Mouse (Mus musculus): ENCODE data around the gene Pip5k1c.

Pip5k1c gene

DNA sequence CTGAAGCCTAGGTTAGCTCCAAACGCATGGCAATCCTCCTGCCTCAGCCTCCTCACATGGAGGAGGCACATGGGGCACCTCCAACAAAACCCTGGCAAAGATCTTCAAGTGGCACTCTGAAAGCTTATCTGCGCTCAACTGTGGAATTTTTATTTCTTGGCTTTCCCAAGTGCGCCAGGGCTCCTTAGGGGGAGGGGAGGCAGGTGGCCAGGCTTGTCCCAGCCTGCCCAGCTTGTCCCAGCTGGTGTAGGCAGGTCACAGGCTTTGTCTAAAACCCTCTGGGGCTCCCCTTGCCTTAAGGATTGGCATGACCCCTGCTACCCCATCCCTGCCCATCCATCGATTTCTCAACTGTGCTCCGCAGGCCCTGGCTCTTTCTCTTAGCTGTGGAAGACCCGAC is 8.6 kb upstream of the Pip5k1c start:
- DNase-seq (ENCODE audit: low spot score) = no peak

DNA sequence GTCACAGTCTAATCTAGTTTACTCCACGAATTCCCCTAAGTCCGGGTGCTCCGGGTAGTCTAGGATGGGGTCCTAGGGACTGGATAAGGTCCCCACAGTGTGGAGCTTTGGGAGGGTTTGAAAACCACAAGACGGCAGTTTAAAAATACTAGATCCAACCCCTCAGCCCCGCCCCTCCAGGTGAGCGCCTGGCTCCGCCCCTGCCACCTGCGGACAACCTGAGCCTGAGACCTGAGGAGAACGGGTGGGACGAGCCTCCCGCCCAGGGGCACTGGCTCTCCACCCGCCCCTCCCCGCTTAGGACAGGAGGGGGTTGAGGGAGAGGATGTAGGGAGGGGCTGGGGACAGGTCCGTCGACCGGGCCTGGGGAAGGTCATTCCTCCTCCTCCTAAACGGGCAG is 8.0 kb upstream of the Pip5k1c start:
- no peak for DNase-seq (ENCODE audit: low spot score)

DNA sequence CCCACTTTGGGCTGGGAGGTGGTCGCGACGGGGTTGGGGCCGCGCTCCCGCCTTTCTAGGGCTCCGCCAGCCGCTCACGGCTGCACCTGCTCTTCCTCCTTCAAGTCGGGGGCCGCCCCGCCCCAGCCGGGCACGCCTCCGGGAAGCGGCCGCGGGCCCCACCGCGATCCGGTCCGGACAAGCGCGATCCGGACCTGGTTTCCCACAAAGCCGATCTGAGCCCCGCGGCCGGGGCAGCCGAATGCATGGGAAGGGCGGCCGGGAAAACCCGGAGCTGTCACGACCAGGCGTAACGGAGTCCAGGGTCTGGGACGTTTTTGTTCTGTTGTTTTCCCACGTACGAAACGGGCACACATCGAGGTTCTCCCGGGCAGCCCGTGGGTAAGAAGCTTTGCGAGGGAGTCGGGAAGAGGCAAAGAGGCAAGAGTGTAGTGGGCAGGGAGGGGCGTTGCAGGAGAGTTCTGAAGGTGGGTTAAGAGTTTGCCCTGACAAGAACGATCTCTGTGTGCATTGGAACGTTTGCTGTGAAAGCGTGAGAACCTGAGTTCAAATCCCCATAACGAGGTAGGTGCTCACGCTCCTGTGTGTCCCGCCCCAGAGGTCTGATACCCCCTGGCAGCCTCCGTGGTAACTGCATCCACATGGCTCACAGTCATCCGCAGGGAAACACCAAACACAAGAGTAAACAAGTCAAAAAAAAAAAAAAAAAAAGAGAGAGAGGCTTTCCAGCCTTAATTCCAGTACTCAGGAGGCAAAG is 6.9 kb upstream of the Pip5k1c start:
- DNase-seq (ENCODE audit: low spot score) = peak; percentile 94

DNA sequence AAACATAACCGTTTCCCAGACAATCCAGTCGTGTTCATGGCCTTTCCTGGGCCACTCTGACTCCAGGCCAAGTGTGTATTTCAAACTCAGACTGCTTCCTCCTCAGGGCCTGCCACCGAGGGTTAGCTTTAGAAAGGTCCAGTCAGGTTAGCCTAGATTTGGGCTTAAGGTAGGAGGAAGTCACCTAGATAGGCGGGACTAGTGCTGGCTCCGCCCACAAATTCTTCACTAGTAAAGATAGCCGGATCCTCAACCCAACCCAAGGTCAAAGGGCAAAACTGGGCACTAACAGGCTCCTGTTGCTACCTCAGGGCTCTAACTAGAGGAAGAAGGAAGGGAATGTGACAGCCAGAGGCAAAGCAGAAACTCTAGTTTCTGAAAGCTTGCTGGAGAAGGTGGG is 6.2 kb upstream of the Pip5k1c start:
- peak; percentile 56 for DNase-seq (ENCODE audit: low spot score)

DNA sequence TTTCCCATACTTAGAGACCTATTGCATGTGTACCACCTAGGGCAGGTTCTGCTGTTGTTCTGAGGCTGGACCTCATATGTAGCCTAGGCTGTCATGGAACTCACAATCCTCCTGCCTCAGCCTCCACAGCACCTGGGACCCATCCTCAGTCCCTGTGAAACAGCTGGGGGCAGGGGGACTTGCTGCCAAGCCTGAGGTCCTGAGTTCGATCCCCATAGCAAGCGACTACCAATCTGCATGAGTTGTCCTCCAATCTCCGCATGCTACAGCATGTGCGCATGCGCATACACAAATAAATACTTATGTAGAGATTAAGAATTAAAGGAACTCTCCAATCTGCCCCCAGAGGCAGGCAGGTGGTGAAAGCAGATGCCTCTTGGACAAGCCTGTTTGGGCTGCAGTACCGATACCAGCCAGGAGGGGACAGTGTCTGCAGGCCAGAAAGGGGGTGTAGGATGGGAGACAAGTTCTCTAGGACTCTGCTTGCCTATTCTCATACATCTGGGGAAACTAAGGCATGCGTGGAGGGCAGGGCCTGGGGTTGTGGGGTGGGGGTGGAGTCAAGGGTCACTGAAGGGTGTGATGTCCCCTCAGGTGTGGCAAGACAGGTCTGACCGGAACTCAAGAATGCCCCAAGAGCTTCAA is 5.1 kb upstream of the Pip5k1c start:
- DNase-seq (ENCODE audit: low spot score) = peak; percentile 63

DNA sequence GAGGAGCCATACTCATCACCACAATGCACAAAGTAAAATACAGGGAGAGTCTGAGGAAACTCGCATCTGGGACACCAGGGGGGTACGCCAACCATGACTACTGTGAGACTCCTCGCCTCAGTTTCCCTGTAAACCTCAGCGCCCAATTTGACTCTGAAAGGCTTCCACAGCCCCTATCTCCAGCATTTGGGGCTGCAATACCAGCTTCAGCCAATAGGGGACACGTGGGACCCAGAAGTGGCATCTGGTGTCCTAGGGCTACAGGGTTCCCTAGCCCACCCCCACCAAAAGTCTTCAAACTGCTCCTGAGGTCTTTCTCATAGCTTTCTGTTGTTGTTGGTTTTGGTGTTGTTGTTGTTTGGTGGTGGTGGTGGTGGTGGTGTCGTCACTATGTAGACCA is 4.2 kb upstream of the Pip5k1c start:
- DNase-seq (ENCODE audit: low spot score) = no peak

DNA sequence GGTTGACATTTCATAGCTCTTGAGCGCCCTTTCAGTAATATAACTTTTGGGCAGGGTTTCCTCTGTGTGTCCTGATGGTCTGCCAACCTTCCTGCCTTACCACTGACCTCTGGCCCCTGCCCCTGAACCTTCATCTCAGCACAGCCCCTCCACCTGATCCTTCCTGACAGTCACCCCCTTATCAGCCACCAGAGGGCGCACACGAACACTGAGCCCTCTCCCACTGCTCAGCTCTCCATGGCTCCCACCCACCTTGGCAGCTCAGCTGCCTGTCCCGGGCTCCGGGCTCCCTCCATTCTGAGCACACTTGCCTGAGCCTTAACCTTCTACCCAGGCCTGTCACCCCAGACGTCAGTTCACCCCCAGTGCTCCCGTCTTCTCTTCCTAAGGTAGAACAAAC is 3.5 kb upstream of the Pip5k1c start:
- DNase-seq (ENCODE audit: low spot score) = peak; percentile 62

DNA sequence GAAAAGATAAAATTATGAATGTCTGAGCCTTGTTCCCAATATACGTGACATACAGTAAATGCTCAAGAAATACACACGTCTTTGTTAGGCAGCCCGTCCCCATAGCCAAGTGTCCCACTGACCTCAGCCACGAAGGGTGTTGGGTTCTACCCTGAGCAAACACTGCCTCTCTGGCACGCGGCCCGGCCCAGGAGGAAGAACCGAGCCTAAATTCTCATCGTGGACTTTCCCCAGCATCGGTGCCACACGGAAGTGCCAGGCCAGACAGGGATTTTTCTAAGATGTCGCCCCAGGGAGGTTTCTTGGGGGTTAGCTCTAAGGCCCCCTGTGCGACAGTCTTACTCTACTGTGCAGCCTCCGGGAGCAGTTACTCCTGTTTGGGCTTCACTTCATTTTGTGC is 3.0 kb upstream of the Pip5k1c start:
- peak; percentile 52 for DNase-seq (ENCODE audit: low spot score)

DNA sequence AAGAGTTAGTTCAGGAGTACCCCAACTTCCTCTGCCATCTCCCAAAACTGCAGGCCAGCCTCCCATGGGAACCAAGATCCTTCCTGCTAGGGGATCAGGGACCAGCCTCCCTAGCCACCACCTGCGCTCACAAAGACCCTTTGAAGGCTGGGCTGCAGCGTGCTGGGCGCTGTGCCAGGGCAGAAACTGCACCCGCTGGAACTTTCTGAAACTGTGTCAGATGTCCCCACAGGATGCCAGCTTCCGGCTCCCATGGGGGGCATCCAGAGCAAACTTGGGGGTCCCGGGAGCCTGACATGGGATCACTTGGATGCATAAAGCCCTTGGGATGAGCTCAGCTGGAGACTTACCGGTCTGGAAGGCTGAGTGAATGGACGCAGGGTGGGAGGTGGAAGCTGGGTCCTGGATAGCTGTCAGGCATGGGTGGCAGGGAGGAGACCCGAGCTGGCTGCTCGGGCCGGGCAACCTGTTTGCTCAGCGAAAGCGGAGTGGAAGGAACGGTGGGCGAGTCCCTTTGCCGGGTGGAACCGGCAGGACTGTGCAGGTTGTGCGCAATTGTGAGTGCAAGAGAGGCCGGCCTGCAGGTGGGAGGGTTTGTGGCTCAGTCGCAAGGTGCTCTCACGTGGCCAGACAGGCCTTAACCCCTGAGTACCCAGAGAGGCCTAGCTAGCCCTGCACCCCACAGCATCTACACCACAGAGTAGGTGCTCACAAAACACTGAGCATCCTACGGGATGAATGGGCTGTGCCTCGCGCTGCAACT is 1.9 kb upstream of the Pip5k1c start:
- peak; percentile 45 for DNase-seq (ENCODE audit: low spot score)

DNA sequence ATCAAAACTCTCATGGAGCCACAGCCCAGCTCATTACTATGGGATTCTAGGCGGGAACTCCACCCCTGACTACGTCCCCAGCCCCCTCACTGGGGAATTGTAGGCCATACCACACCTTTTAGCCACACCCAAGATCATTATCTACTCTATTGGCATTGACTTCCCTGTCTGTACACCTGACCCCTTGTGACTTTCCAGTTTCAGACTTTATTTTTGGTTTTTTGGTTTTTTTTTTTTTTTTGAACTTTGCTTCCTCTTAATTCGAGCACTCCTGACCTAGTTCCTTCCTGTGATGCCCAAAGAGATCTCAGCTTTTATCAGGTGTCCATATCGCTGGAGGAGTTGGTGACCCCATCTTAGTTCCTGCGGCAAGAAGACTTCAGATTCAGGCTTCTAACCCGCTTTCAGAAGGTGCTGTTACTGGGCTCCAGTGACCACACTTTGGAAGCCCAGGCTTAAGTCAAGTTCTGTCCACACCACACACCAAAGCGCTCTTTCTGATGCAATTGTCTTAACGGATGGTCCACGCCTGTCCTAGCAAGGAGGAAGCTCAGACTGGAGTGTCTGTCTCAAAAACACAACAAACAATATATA is 1.2 kb upstream of the Pip5k1c start, which contains the start of gene Tjp3:
Tjp3 (minus strand) TSS at position 71 of the 594 bp plus-strand sequence.
- no peak for DNase-seq (ENCODE audit: low spot score)

DNA sequence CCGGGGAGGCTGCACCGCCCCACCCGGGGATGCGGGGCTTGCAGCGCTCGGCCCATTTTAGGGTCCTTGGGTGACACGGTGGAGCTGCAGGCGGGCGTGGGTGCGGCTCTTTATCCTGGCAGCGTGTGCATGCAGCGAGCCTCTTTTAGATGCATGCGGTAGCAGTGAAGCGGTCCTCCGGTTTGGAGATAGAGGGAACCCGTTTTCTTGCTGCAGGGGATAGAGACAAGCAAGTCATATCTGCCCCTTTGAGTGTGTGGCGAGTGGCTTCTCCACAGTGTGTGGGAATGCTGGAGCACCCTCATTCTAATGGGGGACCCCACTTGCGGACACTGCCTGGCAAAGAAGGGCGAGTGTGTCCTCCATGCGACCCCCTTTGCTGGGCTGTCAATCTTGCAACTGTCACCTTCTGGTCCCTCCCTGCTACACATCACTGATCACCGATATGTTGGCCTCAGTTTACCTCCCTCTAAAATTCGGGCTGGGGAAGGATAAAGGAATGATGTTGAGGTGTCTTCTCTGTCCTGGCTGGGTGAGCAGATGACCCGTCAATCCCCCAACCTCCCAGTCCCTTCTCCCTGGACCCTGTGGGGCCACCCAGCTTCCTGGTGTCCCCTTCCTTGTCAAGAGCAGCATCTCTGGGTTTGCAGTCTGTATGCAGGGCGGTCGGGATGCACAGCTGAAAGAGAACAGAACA is 719 bp downstream of the Pip5k1c start:
- no peak for DNase-seq (ENCODE audit: low spot score)

DNA sequence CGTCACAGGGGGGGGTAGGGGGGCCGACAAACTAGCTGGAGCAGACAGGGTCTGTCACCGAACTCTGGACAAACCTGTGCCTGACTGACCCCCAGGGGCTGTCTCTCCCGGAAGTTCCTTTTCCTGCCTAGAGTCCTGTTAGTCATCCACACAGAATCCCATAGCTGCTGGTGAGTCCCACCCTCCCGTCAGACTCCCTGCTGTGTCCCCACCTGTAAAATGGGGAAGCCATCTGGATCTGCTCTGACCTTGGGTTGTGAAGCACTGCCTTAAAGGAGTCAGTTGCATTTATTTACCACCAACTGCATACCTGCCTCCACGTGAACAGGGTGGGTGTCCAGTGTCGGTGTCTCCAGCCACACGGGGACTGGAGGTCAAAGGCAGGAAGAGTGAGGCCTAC is 1.7 kb downstream of the Pip5k1c start:
- no peak for DNase-seq (ENCODE audit: low spot score)

DNA sequence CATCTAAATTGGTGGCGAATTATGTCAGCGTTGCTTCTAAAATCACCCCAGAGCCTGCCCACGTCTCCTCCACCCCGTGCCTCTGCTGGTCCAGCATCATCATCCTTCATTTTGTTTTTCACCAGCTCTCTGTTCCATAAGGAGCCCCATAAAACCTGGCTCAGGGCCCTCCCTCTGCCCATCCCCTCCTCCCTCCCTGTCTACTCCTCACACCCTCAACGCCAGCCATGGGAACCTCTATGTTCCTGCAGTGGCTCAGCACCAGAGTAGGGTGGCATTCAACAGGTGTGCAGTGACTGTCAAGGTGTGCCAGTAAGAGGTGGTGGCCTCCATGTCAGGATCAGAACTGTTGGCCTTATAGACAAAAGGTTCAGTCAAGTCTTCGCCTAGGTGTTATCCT is 2.4 kb downstream of the Pip5k1c start:
- DNase-seq (ENCODE audit: low spot score) = no peak

DNA sequence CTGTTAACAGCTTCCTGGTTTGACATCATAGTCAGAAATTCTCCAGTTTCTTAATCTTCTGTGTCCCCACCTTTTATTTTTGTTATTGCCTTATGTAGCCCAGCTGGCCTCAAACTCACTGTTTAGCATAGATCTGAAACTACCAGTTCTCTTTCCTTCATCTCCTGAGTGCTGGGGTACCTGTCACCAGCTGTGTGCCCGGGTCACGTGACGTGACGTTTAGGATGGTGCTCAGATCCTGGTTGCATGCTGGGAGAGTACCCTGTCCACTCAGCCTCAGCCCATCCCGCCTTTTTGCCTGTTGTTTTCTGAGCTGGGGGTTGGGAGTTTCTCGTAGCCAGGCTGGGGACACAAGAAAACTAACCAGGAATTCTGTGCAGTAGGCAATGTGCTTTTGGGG is 4.5 kb downstream of the Pip5k1c start:
- DNase-seq (ENCODE audit: low spot score) = no peak

DNA sequence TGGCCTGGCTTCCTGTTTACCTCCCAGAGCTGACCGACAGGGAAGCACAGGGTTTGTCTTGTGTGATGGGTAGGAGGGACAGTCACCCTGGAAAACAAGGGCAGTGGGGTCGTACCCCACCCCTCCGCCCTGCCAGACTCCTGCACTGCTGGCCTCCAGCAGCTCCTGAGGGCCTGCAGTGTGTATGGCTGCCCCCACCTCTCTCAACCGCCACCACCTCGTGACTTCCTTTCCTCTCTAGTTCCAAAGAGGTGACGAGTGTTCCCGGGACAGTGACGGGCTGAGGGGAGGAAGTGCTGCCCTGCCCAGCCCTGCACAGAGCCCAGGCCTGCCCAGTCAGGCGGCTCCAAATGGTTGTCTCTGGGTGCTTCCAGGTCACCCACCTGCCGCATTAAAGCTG is 5.1 kb downstream of the Pip5k1c start:
- no peak for DNase-seq (ENCODE audit: low spot score)

DNA sequence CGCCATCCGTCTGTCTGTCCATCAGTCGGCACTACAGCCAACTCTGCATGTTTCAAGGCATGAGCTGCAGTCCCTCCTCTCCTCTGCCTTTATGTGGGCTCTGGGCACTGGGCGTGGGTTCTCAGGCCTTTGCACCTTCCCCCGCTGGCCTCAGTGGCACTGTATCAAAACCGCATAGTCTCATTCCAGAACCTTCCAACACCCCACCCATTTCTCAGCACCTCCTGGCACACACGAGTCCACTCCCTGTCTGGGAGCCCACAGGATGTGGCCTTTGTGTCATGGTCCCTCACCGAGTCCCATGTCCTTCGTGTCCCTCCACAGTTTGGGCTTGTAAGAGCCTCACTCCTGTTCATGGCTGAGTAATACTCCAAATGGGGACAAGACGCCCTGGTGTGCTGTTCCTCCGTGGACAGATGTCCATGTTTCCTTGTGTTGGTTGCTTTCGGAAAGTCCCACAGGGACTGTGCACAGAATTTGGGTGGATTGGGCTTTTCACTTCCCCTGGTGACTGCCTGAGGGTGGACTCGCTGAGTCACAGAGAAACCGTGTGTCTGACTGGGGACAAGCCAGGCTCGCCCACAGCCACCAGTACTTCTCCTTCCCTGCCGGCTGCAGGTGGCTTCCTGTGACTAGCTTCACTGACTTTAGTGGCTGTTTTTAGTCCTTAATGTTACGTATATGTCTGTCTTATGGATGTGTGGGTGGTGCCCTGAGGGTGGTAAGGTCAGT is 5.8 kb downstream of the Pip5k1c start:
- DNase-seq (ENCODE audit: low spot score) = no peak

DNA sequence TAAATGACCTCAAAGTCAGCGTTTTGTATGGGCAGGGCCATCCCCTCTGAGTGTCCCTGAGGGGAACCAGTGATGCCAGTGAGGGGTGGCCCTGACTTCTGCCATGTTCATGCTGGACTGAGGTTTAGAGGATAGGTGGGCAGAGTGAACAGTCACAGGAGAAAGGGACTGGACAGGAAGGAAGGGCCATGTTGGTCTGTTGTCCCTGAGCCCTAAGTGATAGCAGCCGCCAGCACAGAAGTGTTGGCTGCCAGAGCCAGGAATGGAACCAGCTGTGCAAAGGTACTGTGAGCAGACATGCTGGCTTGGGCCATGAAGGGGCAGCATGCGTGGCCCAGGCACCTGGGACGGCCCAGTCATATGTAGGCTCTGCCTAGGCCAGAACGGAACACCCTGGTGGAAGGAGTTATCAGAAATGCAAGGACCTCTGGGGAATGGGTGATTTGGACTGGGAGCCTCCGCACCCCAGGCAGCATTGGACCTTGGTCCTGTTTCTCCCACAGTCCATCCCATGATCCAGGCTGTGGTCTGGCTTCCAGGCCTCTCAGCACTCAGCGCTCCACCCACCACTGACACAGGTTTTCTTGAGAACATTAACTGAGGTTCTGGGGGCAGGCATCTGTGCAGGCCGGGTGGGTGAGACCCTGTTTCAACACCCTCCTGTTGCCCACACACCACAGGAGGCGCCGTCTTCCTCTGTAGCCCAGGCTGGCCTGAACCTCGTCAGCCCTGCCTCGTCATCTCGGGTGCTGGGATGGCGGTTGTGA is 7.0 kb downstream of the Pip5k1c start:
- no peak for DNase-seq (ENCODE audit: low spot score)

DNA sequence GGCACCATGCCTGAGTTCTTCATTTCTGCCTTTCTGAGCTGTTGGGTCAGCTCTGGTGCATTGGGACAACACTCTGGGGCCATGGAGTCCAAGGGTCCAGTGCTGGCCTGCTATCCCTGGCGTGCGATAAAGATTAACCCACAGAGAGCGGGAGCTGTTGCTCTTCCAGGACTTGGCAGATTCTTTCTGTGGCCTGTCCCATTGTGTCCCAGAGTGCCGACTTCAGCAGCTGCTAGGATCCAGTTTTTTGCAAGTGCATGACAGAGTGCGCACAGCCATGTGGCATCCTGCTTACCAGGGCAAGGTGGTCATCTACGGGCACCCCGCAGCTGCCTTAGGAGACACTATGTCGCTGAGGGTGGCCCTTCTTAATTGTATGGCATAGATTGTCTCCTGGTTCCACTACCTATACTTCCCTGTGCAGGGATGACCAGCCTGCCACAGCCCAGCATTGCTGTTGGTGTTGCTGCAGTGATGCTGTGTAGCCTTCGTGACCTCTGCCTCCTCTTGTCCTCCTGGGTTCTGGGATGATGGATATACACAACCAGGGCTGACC is 7.7 kb downstream of the Pip5k1c start:
- DNase-seq (ENCODE audit: low spot score) = no peak

DNA sequence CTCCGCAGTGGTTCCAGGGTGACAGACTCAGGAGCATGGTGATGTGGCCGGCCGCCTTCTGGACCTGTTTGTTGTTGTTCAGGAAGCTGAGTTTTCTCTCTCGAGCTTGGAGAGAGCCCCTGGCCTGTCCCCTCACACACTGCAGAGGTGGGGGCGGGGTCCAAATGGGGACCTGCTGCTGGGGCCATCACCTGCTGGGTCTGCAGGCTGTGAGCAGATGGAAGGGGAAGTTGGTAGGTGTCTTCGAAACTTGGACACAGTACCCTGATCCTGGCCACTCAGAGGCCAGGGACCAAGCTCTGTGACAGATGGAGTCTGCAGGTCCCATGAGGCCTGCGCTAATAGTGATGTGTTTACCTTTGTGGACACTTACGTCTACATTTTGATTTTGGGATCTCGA is 8.6 kb downstream of the Pip5k1c start:
- DNase-seq (ENCODE audit: low spot score) = no peak

DNA sequence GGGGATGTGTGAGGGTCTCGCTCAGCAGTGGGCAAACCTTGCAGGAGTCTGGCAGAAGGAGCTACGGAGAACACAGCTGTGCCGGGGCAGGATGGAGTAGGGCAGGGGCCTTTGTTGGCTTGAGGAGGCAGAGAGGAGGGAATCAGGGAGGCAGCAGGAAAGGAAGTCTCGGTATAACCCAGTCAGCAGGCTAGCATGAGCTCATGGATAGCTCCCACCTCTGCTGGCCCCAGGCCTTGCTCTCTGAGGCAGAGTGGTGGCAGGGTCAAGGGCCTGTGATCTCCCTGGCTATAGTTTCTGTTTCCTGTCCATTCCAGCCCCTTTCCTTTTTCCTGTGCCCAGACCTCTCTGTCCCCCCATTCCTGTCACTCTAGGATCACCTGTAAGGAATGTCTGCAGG is 9.5 kb downstream of the Pip5k1c start:
- no peak for DNase-seq (ENCODE audit: low spot score)
